Mouse (Mus musculus): ENCODE measurements around the gene Repin1. TPM values are rescaled to one million over a fixed set of nuclear protein-coding genes. Genes with fewer than 3 reads are reported as not detected.

Repin1 gene
- polyA plus RNA-seq, 1 experiment from 2014 or later = 23.4 TPM

DNA sequence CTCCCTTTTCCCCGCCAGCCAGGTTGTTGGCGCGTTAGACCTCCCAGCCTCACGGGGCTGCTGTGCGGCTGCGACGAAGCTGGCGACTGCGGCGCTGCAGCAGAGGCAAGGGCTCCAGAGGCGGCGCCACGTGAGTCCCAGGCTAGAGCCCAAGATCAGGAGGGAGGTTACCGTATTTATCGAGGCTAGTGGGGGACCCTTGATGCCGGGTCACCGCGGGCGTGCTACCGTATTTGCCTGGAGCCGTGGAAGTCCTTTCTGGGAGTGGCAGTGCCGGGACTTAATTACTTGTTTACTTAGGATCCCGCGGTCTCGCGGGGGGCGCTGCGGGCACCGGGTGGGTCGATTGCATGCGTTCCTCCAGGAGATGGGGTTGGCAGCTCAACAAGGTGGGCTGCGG is 33.3 kb downstream of the Repin1 start:
- Histone ChIP-seq H3K4me2 (peak overlapping the region; percentile 93), H3K4me3 (peak overlapping the region; percentile 56), H3K4me1 (replicated peaks) (peaks cover 24% of the 10 kb centered on the region), H3K9me3 (replicated peaks) (no peaks in the 10 kb centered on the region), H3K36me3 (no peaks in the 10 kb centered on the region), H3K27me3 (peaks cover 23% of the 10 kb centered on the region), H3K9ac (peak overlapping the region; percentile 54), H3K27ac (no peak overlapping the region)
- 0 out of 2 replicates have a peak, but pooled peaks have one; percentile 24 for ATAC-seq (replicated peaks; ENCODE audit: insufficient number of reproducible peaks, insufficient read depth, low FRiP score, low read depth)
- under 1% methylated on average over 32 of the region's 32 CpGs for WGBS

DNA sequence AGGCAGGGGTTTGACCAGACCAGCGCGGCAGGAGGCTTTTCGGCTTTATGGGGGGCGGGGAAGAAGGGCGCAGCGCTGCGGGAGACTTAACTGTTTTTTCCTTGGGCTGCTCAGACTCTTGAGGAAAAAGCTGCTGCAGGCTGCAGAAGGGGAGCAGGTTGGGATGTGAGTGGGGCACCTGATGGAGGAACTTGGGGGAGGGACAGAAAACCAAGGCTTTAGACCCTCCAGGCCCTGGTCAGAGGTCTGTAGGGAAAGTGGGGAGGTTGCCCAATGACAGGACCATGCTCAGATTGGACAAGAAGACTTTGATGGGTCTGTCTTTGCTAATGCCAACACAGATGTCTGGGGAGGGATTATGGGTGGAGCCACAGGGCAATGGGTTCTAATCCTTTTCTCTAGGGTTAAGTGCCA is 33.8 kb downstream of the Repin1 start:
- peaks cover 23% of the 10 kb centered on the region for H3K27me3 ChIP-seq

DNA sequence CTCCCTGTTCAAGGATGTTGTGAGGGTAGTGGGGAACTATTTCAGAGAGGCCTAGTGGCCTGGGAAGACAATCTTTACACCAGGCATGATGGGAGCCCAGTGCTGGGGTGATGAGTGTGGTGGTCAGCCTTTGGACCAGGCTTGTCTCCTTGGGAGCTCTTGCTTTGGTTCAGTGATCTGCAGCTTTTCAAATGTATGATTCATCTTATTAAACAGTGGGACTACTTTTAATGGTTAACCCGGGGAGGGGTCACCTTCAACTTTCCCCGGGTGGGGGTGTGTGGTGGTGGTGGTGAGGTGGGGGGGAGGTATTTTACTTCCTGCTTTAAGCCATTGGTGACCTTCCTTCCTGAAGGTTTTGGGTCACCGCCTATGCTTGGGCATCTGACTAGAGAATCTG is 34.7 kb downstream of the Repin1 start:
- Histone ChIP-seq H3K9ac (no peak overlapping the region), H3K9me3 (replicated peaks) (no peaks in the 10 kb centered on the region), H3K27ac (no peak overlapping the region), H3K4me1 (replicated peaks) (peaks cover 24% of the 10 kb centered on the region), H3K36me3 (no peaks in the 10 kb centered on the region), H3K4me3 (no peak overlapping the region; the same call in 1 of the 2 replicates), H3K4me2 (no peak overlapping the region), H3K27me3 (peaks cover 23% of the 10 kb centered on the region)
- no peak for ATAC-seq (replicated peaks; ENCODE audit: insufficient number of reproducible peaks, insufficient read depth, low FRiP score, low read depth)
- 75% methylated on average over 3 of the region's 3 CpGs for WGBS

More for the DNA sequence above, 33.8 kb downstream of the Repin1 start:
- H3K27ac ChIP-seq = no peak overlapping the region
- peak overlapping the region; percentile 54; the same call in 1 of the 2 replicates for H3K9ac ChIP-seq
- peak overlapping the region; percentile 56 for H3K4me3 ChIP-seq
- peaks cover 24% of the 10 kb centered on the region for H3K4me1 ChIP-seq (replicated peaks)
- 6% methylated on average over 7 of the region's 7 CpGs for WGBS
- ATAC-seq (replicated peaks; ENCODE audit: insufficient number of reproducible peaks, insufficient read depth, low FRiP score, low read depth) = no peak
- H3K9me3 ChIP-seq (replicated peaks) = no peaks in the 10 kb centered on the region
- H3K36me3 ChIP-seq = no peaks in the 10 kb centered on the region
- peak overlapping the region; percentile 93 for H3K4me2 ChIP-seq

DNA sequence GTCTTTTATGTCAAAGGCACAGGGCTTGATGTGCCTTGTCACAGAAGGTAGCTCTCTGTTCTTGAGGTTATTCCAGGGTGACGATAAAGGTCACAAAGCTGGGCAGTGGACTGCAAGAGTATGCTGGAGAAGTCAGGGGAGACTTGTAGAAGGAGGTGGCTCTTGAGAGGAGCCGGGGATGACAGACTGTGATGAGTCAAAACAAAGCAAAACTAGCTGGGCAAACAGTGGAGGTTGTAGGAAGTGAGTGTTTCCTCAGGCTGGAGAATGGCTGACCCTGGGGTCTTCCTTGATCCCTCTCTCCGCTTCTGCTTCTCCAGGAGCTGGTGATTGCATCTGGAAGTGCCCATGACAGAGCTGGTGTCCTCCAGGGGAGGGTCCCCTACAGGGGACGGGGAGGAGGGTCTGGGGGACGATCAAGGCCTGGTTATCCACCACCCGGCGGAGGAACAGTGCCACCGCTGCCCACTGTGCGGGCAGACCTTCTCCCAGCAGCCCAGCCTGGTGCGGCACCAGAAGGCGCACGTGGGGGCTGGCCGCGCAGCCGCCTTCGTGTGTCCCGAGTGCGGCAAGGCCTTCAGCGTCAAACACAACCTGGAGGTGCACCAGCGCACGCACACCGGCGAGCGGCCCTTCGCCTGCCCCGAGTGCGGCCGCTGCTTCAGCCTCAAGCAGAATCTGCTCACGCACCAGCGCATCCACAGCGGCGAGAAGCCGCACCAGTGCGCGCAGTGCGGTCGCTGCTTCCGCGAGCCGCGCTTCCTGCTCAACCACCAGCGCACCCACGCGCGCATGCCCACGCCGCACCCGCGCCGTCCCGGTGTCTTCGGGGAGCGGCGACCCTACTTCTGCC is 35.4 kb downstream of the Repin1 start:
- Histone ChIP-seq H3K36me3 (no peaks in the 10 kb centered on the region), H3K9me3 (replicated peaks) (no peaks in the 10 kb centered on the region)
- ATAC-seq (replicated peaks; ENCODE audit: insufficient number of reproducible peaks, insufficient read depth, low FRiP score, low read depth) = peak; percentile 14

DNA sequence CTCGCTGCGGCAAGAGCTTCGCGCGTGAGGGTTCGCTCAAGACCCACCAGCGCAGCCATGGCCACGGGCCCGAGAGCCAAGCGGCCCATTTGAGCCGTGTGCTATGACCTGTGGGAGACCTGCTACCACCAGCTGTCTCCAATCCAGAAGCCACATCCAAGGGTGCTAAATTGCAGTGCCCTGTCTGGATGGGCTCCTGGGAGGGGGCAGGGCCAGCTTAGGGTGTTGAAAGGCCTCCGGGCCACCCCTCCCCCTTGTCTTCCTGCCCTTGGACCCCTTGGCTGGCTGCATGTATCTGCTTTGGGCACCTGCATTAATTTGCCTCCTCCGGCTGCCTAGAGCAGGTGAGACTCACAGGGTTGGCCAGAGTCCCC is 36.0 kb downstream of the Repin1 start:
- H3K27ac ChIP-seq = no peak overlapping the region

More for the DNA sequence above, 35.4 kb downstream of the Repin1 start:
- Histone ChIP-seq H3K27me3 (peaks cover 23% of the 10 kb centered on the region), H3K4me3 (peak overlapping the region; percentile 46), H3K4me1 (replicated peaks) (peaks cover 24% of the 10 kb centered on the region), H3K4me2 (peak overlapping the region; percentile 88), H3K27ac (no peak overlapping the region), H3K9ac (peak overlapping the region; percentile 43)
- 9% methylated on average over 54 of the region's 54 CpGs for WGBS

DNA sequence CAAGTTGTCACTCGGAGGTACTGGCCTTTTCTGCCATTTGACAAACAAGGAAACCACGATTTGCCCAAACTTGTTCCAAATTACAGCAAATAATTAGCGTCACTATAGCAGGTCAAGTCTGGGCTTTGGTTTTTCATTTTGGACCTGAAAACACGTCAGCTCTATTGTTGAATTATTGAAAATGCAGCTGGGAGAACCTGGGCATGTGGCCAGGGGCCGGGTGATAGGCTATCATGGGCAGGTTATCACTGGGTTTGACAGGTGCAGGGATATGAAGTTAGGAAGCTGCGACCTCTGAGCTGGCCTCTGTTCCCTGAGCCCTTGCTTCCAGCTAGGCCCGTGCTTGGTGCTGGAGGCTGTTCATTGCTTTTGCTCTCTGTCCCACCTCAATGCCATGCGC is 37.1 kb downstream of the Repin1 start:
- Histone ChIP-seq H3K36me3 (no peaks in the 10 kb centered on the region), H3K27me3 (peaks cover 23% of the 10 kb centered on the region), H3K4me1 (replicated peaks) (peaks cover 24% of the 10 kb centered on the region), H3K27ac (no peak overlapping the region), H3K9ac (no peak overlapping the region), H3K9me3 (replicated peaks) (no peaks in the 10 kb centered on the region), H3K4me3 (no peak overlapping the region), H3K4me2 (no peak overlapping the region)
- ATAC-seq (replicated peaks; ENCODE audit: insufficient number of reproducible peaks, insufficient read depth, low FRiP score, low read depth) = no peak
- WGBS = 76% methylated on average over 8 of the region's 8 CpGs

More for the DNA sequence above, 36.0 kb downstream of the Repin1 start:
- H3K27me3 ChIP-seq = peaks cover 23% of the 10 kb centered on the region
- H3K36me3 ChIP-seq = no peaks in the 10 kb centered on the region
- peak overlapping the region; percentile 46 for H3K4me3 ChIP-seq
- no peak for ATAC-seq (replicated peaks; ENCODE audit: insufficient number of reproducible peaks, insufficient read depth, low FRiP score, low read depth)
- peaks cover 24% of the 10 kb centered on the region for H3K4me1 ChIP-seq (replicated peaks)
- 21% methylated on average over 13 of the region's 13 CpGs for WGBS
- H3K9ac ChIP-seq = peak overlapping the region; percentile 43
- no peaks in the 10 kb centered on the region for H3K9me3 ChIP-seq (replicated peaks)
- H3K4me2 ChIP-seq = peak overlapping the region; percentile 88

DNA sequence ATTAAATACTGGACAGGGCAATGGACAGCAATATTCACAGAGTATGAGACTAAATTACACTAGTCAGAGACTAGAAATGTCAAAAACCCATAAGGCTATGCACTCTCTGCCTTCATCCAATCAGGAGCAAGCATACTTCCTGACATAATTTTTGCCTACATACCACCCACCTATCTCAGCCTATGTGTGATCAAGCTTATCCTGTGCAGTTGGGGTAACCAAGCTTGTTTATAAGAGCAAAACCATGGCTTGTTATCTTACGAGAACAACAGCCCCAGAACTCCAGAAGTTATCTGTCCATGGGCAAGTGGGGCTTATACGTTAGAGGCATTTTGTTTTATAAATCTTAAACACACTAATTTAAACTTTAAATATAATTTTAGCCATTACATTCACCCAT is 41.4 kb downstream of the Repin1 start:
- Histone ChIP-seq H3K4me1 (replicated peaks) (peaks cover 10% of the 10 kb centered on the region), H3K4me3 (no peak overlapping the region), H3K27ac (no peak overlapping the region), H3K9me3 (replicated peaks) (no peaks in the 10 kb centered on the region), H3K4me2 (no peak overlapping the region), H3K36me3 (no peaks in the 10 kb centered on the region), H3K9ac (no peak overlapping the region), H3K27me3 (peaks cover 4% of the 10 kb centered on the region; the same call in 1 of the 2 replicates)
- 77% methylated on average over 2 of the region's 2 CpGs for WGBS
- no peak for ATAC-seq (replicated peaks; ENCODE audit: insufficient number of reproducible peaks, insufficient read depth, low FRiP score, low read depth)

DNA sequence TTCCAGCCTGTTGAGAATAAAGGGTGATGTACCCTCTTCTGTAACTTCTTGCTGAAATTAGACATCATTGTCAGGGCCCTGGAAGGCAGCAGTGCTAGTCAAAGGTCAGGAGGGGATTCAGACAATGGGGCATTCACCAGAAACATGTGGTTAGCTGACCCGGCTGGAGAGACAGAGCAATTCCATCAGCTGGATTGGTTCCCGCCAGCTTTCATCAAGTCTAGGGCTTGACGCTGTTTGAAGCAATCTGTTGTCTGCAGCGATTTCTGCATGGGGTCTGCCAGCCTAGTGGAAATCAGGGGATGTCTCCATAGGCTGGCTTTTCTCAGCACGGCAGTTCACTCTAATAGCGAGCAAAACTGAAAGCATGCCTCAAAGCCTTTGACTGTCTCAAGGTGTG is 42.8 kb downstream of the Repin1 start:
- Histone ChIP-seq H3K9ac (no peak overlapping the region), H3K4me3 (no peak overlapping the region), H3K27ac (no peak overlapping the region), H3K36me3 (no peaks in the 10 kb centered on the region), H3K4me2 (no peak overlapping the region), H3K27me3 (no peaks in the 10 kb centered on the region), H3K4me1 (replicated peaks) (peaks cover 10% of the 10 kb centered on the region), H3K9me3 (replicated peaks) (no peaks in the 10 kb centered on the region)
- WGBS = 36% methylated on average over 6 of the region's 6 CpGs
- no peak for ATAC-seq (replicated peaks; ENCODE audit: insufficient number of reproducible peaks, insufficient read depth, low FRiP score, low read depth)

DNA sequence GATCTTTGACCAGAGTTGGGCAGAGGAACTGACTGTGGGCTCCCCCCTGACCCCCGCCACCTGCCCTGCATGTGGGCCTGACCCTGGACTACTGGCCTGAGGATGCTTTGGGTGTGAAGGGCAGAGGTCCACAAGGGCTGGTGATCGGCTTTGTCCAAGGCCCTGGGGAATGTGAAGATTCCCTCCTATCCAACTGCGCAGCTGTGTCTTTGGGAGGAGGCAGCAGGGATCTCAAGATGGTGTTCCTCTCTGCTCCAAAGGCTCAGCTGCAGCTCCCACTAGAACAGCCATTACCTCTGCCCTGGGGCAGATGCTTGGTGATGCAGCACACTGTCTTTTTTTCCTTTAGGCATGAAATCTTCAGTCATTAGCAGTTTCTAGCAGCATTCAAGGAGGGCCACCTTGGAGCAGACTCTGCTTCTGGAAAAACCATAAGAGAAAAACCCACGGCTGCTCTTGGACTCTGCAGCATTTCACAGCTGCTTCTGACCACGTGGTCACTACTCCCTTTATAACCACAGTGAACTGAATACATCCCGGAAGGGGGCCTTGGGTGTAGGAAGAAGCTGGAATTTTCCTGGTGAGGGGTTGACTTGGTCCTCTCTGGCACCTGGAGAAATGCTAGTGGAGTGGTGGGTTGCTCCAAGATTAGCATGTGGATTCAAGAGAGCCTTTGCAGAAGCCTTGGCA is 44.3 kb downstream of the Repin1 start:
- H3K4me3 ChIP-seq = no peak overlapping the region
- H3K9me3 ChIP-seq (replicated peaks) = no peaks in the 10 kb centered on the region
- no peak overlapping the region for H3K9ac ChIP-seq
- peaks cover 10% of the 10 kb centered on the region for H3K4me1 ChIP-seq (replicated peaks)
- H3K27ac ChIP-seq = no peak overlapping the region
- no peak for ATAC-seq (replicated peaks; ENCODE audit: insufficient number of reproducible peaks, insufficient read depth, low FRiP score, low read depth)
- H3K36me3 ChIP-seq = no peaks in the 10 kb centered on the region
- H3K4me2 ChIP-seq = no peak overlapping the region
- H3K27me3 ChIP-seq = no peaks in the 10 kb centered on the region
- 61% methylated on average over 6 of the region's 6 CpGs for WGBS

DNA sequence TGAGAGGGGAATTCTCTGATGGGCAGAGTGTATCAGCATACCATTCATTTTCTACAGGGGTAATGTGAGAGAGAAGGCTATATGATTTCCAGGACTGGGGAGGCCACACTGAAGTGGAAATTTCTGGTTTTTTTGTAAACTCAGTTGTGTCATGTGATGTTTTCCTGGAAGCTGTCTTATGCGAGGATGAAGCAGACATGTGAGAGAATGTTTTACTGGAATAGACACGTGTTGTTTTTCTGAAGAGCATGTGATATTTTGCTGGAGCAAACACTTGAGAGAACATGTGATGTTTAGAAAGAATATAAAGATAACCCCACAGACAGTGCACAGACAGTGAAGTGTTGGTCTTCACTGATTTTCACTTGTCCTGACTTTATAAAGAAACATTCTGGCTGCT is 44.9 kb downstream of the Repin1 start:
- 59% methylated on average over 2 of the region's 2 CpGs for WGBS
- H3K36me3 ChIP-seq = no peaks in the 10 kb centered on the region
- H3K9ac ChIP-seq = no peak overlapping the region
- no peak overlapping the region for H3K4me3 ChIP-seq
- no peak overlapping the region for H3K27ac ChIP-seq
- no peak overlapping the region for H3K4me2 ChIP-seq
- no peaks in the 10 kb centered on the region for H3K9me3 ChIP-seq (replicated peaks)
- no peaks in the 10 kb centered on the region for H3K27me3 ChIP-seq
- peaks cover 10% of the 10 kb centered on the region for H3K4me1 ChIP-seq (replicated peaks)
- ATAC-seq (replicated peaks; ENCODE audit: insufficient number of reproducible peaks, insufficient read depth, low FRiP score, low read depth) = no peak

DNA sequence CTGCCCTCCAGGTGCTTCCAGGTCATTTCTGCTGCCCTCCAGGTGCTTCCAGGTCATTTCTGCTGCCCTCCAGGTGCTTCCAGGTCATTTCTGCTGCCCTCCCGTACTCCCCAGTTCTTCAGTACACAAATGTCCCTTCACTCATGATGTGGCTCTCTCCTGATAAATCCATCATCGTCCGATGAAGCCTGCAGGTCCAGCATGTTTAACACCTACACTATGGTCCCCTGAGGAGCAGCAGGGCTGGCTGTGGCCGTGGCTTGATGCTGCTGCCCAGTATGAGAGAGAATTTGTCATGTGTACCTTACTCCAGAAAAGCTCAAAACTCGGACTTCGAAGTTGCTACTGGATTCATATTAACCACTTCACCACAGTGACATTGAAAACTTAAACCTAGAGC is 47.7 kb downstream of the Repin1 start:
- H3K36me3 ChIP-seq = no peaks in the 10 kb centered on the region
- no peaks in the 10 kb centered on the region for H3K9me3 ChIP-seq (replicated peaks)
- H3K4me1 ChIP-seq (replicated peaks) = peaks cover 12% of the 10 kb centered on the region
- no peak overlapping the region for H3K27ac ChIP-seq
- ATAC-seq (replicated peaks; ENCODE audit: insufficient number of reproducible peaks, insufficient read depth, low FRiP score, low read depth) = no peak
- H3K27me3 ChIP-seq = no peaks in the 10 kb centered on the region
- 64% methylated on average over 6 of the region's 6 CpGs for WGBS
- no peak overlapping the region for H3K4me3 ChIP-seq
- H3K4me2 ChIP-seq = no peak overlapping the region
- no peak overlapping the region for H3K9ac ChIP-seq
